Mouse (Mus musculus): ENCODE data around the gene Sfn.
A peak's percentile ranks its signal among the peaks of the same experiment; 100 is the strongest.

DNA sequence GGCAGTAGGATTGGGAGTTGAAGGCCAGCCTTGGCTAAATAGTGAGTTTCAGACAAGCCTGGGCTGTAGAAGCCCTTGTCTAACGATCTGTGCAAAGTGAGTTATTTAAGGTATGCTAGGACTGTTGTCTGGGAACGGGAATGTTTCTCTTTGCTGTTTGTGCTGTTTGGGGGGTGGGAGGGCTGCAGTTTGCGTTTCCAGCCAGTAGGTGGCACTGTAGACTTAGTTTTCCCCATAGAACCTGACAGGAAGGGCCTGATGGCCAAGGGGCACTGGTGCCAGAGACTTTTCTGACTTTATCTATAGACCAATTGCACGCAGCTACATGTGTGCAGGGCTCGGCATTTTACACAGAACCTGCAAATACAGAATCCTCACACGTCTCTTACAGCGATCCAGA lies 9.4 kb downstream of the Sfn start:
- peak; percentile 98 for TF ChIP-seq CTCF (conservative IDR thresholded peaks at IDR 0.05; ENCODE audit: insufficient read depth, insufficient read length, low read depth, low read length)
- no peak for TF ChIP-seq POLR2A (IDR thresholded peaks at IDR 0.05; ENCODE audit: low read depth, low read length)

All from kidney, adult 2 months (tissue).